Mouse (Mus musculus) c-Kit-positive CD71-negative TER-119-negative erythroid progenitor cells, embryonic 14.5 days (primary cell): Measurements from ENCODE around the gene Ren1.
"Not testable (repeated sequence)": the region's sequence is repeated elsewhere in the genome, so short reads cannot be mapped to it uniquely, and the experiment has no call there.

Experiments used
- DNase-seq: peaks from one replicate; pipeline ENCODE4 v3.0.0-alpha.2; 2013; ENCODE audit warnings: low read depth

The Ren1 gene

DNA sequence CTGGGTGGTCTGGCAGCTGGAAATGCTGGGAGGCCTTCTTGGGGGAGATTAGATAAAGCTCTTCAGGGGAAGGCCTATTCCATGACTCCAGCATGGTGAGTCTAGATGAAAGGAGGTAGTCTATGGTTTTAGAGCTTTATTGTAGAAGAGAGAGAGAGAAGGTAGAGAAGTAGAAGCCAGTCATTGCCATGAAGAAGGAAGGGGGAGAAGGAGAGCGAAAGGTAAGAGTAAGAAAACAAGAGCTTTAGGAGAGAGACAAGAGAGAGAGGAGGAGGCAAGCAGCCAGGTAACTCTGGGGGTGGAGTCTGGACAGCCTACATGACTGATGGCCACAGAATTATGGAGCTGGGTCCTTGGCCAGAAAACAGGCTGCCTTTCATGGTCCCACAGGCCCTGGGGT, at the start of gene Ren1:
Ren1 (plus strand) TSS at position 301 of the 400 bp plus-strand sequence.
- DNase-seq = no peak

GRCm38 (mm10) chr1:133302540-133302939, 47.8 kb upstream of the Ren1 start:
- DNase-seq = no peak

DNA sequence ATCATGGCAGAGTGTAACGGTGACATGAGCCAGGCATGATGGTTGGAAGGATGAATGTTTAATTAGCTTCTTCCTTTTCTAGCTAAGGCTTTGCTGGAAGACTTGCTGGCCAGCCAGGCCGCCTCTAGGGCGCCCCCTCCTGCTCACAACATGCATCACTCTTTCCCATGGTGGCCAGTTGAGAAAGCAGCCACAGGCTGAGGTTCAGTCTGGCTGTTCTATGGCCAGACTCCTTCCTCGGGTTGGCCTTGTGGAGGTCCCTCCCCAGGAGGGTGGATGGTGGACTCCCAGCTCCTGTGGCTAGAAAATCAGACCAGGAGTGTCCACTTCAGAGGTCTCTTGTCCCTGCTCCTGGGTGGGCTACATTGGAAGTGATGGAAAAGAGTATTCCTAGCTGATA, 43.5 kb upstream of the Ren1 start:
- DNase-seq = no peak

- peak; percentile 66 for DNase-seq
These were observed 43.0 kb upstream of the Ren1 start for GRCm38 (mm10) chr1:133307318-133307717.

GRCm38 (mm10) chr1:133309652-133310267, 40.5 kb upstream of the Ren1 start, which contains the start of gene Golt1a:
Golt1a (plus strand) TSS chr1:133309800.
- DNase-seq = no peak

DNA sequence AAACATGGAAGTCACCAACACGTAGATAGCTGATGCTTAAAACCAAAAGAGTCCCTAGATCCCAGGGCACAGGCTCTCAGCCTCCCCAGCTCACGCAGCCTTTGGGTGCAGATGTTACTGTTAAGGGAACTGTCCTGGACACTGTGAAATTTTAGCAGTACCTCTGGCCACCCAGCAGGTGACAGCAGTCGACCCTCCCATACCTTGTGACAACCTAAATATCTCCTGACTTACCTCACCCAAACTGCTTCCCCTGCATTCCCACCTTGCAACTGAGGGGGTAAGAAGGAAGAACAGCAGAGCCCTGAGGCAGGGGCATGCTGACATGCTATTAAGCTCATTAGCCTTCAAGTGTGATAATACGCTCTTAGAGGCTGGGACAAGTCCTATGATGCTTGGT, 39.1 kb upstream of the Ren1 start:
- DNase-seq = no peak

DNA sequence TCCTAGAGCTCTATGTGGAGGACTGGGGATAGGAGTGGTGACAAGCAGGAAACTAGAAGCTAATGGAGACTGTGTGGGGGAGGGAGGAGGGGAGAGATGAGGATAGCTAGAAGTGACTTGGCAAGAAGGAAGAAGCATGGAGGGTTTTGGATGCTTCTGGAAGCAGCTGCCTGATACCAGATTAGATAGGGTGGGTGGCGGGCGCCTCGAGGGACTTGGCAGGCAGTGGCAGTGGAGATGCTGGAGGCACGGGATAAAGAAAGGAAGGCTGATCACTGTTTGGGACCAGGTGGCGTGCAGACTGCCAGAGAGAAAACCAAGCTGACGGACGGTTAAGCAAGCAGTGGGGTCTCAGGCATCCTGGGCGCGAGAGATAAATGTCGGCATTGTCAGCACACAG, 38.4 kb upstream of the Ren1 start:
- DNase-seq = no peak

GRCm38 (mm10) chr1:133314364-133314763, 35.9 kb upstream of the Ren1 start:
- no peak for DNase-seq

DNA sequence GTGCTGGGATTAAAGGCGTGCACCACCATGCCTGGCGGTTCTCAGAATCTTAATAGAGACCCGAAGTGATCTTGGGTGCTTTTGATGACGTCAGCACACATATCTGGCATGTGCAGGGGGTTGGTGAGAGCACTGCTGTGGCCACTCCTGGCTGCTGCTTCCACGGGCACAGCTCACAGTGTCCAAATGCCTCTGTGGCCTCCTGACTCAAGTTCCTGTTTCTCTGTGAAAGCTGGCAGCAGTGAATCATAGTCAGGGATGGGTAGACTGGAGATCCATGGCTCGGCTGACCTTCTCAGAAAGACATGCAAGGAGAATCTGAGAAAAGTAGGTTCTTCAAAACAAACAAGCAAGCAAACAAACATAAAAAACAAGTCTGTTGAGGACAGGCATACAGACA, 34.5 kb upstream of the Ren1 start:
- no peak for DNase-seq

DNA sequence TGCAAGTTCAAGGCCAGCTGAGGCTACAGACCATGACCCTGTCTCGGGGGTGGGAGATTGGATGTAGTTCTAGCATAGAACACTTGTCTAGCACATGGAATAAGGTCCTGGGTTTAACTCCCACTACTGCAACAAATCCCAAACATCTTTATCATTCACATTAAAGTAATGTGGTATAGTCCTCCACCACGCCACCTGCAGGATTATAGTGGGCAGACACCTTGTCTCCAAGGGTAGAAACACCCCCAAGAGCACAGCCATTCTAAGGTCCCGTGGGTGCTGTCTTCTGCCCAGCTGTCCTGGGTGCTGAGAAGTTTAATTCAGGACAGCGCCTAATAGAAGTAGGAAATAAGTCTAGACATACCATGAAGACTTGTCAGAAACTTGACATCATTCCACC, 33.7 kb upstream of the Ren1 start:
- no peak for DNase-seq

DNA sequence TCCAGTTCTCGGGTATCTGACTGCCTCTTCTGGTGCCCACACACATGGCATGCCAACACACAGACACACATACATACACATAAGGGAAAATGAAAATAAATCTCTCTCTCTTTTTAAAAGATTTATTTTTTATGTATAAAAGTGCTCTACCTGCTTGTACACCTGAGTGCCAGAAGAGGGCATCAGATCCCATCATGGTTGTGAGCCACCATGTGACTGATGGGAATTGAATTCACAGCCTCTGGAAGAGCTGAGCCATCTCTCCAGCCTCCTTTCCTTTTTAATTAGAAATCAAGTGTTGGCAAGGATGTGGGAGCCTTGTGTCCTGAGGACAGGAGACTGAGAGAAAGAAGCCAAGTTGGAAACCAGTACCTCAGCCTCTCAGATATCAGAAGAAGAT, 33.2 kb upstream of the Ren1 start:
- no peak for DNase-seq

DNA sequence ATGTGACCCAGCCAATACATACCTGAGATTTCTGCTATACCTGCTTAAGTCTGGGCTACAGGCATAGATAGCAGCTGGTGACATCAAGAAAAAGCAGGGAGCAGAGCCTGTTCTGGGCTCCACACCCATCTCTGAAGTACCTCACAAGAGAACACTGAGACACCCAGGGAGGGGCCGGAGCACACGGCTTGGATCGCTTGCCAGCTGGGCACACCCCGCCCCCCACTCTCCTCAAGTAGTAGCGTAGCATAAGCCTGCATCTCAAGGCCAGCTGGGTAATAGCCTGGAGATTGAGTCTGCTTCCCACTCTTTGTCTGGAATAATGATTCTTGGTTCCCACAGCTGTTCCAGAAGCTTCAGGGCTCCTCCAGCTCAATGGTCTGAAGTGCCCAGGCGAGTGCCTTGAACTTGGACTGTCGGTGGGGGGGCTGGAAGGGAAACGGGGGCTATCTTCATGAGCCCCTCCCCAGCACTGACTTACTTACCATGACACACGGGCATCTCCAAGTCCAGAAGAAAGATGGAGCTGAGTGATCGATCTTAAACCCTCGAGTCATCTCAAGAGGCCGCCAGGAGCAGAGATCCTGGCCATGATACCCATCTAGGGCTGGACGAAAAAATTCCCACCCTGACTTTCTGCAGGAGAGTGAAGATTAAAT, 28.9 kb upstream of the Ren1 start, which contains the start of gene Kiss1:
Kiss1 (plus strand) TSS at position 609 of the 659 bp plus-strand sequence.
- no peak for DNase-seq

- no peak for DNase-seq
These were observed 27.0 kb upstream of the Ren1 start for GRCm38 (mm10) chr1:133323333-133323732.

GRCm38 (mm10) chr1:133325951-133326350, 24.4 kb upstream of the Ren1 start:
- DNase-seq = no peak

DNA sequence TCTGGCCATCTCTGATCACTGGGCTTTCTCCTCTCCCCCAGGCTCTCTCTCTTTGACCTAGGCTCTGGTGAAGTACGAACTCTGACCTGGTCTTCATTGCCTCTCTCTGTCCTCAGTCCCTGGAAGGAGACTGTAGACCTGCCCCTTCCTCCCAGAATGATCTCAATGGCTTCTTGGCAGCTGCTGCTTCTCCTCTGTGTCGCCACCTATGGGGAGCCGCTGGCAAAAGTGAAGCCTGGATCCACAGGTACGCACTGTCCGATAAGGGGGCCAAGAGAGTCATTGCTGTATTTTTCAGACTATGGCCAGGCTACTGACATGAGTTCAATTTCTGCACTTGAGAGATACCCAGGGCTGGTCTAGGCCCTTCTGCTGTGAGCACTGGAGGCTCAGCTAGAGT, 23.2 kb upstream of the Ren1 start:
- DNase-seq = no peak

GRCm38 (mm10) chr1:133328299-133328795, 22.0 kb upstream of the Ren1 start:
- DNase-seq = no peak

- no peak for DNase-seq
These were observed 21.2 kb upstream of the Ren1 start for GRCm38 (mm10) chr1:133328896-133329637.

DNA sequence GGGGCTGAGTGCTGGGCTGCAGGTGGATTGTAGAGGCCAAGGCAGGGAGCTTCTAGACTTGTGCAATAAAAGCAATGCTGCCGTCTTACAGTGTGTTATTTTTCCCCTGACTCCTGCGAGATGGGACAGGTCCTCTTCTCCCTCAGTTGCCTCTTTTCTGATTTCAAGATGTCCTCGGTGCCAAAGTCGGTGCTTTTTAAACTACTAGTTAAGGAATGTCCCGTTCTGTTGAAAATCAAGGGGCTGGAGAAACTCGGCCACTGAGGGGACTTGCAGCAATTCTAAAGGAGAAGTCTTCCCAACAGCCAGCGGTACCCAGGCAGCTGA, 20.7 kb upstream of the Ren1 start:
- no peak for DNase-seq

DNA sequence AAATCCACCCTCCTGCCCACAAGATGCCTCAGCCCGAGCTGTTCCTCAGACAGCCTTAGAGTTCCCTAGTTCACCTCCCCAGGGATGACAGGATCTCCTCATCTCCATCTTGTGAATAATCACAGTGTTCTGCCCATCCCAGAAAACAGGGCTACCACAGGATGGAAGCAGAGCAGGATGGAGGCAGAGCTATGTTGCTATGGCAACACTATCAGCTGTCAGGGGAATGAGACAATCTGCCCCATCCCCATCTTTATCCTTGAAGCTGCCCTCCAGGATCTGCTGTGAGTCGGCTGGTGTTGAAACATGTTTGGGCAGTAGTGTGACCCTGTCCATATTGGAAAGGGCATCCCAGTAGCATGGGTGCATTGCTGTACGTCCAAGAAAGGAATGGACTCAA, 19.2 kb upstream of the Ren1 start:
- DNase-seq = no peak

- no peak for DNase-seq
These were observed 17.5 kb upstream of the Ren1 start for GRCm38 (mm10) chr1:133332656-133333430.

DNA sequence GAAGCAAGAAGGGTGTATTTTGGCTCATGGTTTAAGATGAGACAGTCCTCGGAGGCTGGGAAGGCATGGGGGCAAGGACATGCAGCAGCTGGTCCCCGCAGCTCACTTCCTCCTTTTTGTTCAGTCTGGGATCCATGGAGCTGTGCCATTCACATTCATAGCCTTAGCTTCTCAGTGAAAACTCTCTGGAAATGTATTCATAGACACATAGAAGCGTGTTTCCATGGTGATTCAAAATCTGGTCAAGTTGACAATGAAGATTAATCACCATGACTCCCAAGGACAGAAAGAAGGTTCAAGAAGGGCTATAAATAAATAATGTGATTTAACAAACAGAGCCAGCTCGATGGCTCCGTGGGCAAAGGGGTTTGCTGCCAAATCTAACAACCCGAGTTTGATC, 16.4 kb upstream of the Ren1 start:
- no peak for DNase-seq

DNA sequence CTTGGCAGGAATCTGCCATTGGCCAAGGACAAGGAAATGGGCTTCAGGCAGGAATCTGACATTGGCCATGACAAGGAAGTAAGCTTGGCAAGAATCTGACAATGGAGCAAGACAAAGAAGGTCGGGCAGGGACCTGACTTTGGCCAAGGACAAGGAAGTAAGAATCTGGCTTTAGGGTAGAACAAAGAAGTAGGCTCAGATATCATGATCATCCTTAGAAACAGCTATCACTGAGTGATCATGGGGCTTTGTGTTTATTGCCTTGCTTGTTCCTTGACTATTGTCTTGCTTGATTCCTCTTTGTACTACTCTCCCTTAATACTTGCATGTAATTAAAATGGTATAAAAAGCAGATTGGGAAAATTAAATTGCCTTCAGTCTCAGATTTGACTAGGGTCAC, 9.9 kb upstream of the Ren1 start:
- DNase-seq = not testable (repeated sequence)
